Mouse (Mus musculus) kidney, adult 2 months (tissue): ENCODE data around the gene Adprh. TPM values are rescaled to one million over a fixed set of nuclear protein-coding genes. Genes with fewer than 3 reads are reported as not detected.
A peak's percentile ranks its signal among the peaks of the same experiment; 100 is the strongest.

ENCODE experiments used
- DNase-seq: peaks from one replicate; pipeline ENCODE4 v3.0.0; 2021
- H3K27ac ChIP-seq: fragments of 200-500 bp; 2 replicates; pipeline ENCODE4 v1.5.1; 2012; ENCODE audit warnings: low read depth, low read length, control low read depth, inconsistent platforms; ENCODE audit not compliant: insufficient read depth
- H3K27me3 ChIP-seq: fragments of 200-500 bp; replicated peaks from 2 replicates; pipeline ENCODE4 v1.6.1; 2012; ENCODE audit warnings: mild to moderate bottlenecking, moderate library complexity, low read length, inconsistent platforms; ENCODE audit not compliant: control insufficient read depth, insufficient read depth
- H3K36me3 ChIP-seq: fragments of 200-500 bp; 2 replicates; pipeline ENCODE4 v1.6.1; 2012; ENCODE audit warnings: mild to moderate bottlenecking, moderate library complexity, low read length, inconsistent platforms; ENCODE audit not compliant: control insufficient read depth, insufficient read depth
- H3K4me1 ChIP-seq: fragments of 200-500 bp; 2 replicates; pipeline ENCODE4 v1.6.1; 2011; ENCODE audit warnings: low read length; ENCODE audit not compliant: control insufficient read depth, insufficient read depth
- H3K4me3 ChIP-seq: fragments of 200-500 bp; 2 replicates; pipeline ENCODE4 v1.5.1; 2011; ENCODE audit warnings: mild to moderate bottlenecking, low read depth, low read length, control low read depth; ENCODE audit not compliant: insufficient read depth
- CTCF ChIP-seq: fragments of 200-500 bp; conservative IDR thresholded peaks from 2 replicates; pipeline ENCODE4 v1.5.1; 2011; ENCODE audit warnings: low read depth, mild to moderate bottlenecking, control low read depth, low read length, moderate library complexity, mixed read lengths; ENCODE audit not compliant: insufficient read depth, insufficient read length
- POLR2A ChIP-seq: fragments of 200-500 bp; IDR thresholded peaks from one replicate; pipeline ENCODE4 v1.6.1; 2011; ENCODE audit warnings: low read depth, low read length, control low read depth
- WGBS: fragments of 180-500 bp; shearing (Covaris S2); methylation state at CpG from one replicate; pipeline ENCODE4 v1.1.7; 2018; 5-methylcytosine and 5-hydroxymethylcytosine counted together
- polyA plus RNA-seq: library from polyadenylated mRNA; depleted of rRNA; stranded (reverse); fragments of >200 nt; gene quantifications from 2 replicates; pipeline ENCODE4 v1.2.3, GENCODE M21; 2012; rRNA removed

The Adprh gene
- polyA plus RNA-seq, result 20.4 and 20.9 TPM in 2 replicates

DNA sequence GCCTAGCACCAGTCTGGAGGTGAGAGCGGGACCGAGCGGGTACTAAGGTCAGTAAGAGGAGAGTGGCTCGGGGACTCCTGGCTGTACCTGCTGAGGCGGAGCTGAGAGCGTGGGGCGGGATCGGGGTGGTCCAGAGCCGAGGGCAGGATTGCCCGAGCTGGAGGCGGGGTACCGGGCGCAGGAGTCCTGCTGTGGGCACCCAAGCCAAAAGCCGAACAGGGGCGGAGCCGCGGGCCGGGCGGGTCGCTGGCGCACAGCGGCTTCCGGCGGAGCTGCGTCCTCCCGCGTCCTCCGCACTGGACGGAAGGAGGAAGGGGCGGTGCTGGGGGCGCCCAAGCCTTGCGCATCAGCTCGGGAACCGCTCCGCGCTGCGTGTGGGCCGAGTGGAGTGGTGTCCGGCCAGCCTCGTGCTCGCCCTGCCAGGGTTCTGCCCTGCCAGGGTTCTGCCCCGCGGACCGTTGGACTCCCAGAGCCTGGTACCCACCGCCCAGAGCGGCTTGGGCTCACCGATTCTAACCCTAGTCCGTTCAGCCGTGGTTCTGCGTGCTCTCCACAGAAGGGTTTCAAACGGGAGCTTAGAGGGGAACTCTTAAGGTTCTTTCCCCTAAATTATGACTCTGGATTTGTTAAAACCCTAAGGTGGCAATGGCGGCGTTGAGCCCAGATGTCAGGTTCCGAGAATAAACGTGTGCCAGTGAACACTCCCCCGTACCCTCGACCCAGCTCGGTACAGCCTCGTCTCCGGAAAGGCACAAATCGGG is at the start of gene Adprh:
Adprh (minus strand) TSS at position 262 of the 761 bp plus-strand sequence.
- Histone ChIP-seq H3K27me3 (no peaks in the 10 kb centered on the region), H3K36me3 (no peaks in the 10 kb centered on the region), H3K4me1 (no peaks in the 10 kb centered on the region), H3K27ac (peak within 1 kb of the TSS; percentile 96), H3K4me3 (peak within 1 kb of the TSS; percentile 84)
- TF ChIP-seq CTCF, result no peak
- peak; percentile 97 for TF ChIP-seq POLR2A
- WGBS, result under 1% methylated on average over 55 of the region's 61 CpGs
- peak; percentile 98 for DNase-seq

DNA sequence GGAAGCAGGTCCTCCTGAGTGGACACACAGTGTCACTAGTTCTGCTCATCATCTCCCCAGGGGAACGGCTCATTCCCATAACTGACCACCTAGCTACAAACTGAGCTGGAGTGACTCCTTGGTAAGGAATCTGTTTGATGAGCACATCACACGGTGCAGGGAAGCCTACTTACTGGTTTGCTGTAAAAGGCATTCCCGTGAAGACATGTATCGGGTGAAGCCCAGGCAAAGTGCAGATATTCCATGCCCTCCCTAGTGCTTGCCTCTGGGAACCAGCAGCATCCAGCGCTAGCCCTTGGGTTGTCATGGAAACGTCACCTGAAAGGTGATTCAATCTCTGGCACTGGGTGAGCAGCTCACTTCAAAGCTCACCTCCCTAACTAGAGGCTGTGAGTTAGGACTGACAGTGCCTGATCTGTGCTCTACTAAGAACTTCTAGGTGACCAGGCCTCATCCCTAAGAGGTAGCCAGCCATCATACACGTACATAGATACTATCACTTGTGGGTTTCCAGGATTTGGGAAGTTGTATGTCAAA is 44.2 kb upstream of the Adprh start:
- whole genome bisulfite sequencing, result 76% methylated on average over 7 of the region's 7 CpGs
- no peaks in the 10 kb centered on the region for H3K27me3 ChIP-seq

DNA sequence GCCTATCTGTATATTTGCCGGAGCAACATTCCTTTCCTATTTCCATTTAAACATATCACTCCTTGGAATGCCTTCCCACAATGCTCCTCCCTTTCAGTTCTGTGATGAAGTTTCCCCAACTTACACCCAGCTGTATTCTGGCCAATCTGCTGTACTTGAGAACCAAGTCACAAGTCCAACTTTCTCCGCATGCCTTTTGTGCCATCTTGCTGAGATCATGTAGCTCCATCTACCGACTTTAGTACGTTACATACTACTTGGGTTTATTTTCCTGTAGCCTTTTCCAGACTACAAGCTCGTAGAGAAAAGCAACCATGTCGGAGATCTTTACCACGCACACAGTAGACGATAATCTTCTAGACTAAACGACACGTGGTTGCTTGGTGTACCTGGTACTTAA is 41.4 kb upstream of the Adprh start:
- Histone ChIP-seq H3K36me3 (peaks cover 1% of the 10 kb centered on the region; the same call in 1 of the 2 replicates), H3K27me3 (no peaks in the 10 kb centered on the region), H3K4me1 (no peaks in the 10 kb centered on the region), H3K27ac (no peak overlapping the region), H3K4me3 (no peak overlapping the region)
- 76% methylated on average over 10 of the region's 10 CpGs for WGBS
- peak; percentile 28 for DNase-seq
- no peak for TF ChIP-seq CTCF
- TF ChIP-seq POLR2A, result no peak

More for the DNA sequence above, 44.2 kb upstream of the Adprh start:
- DNase-seq, result no peak
- H3K27ac ChIP-seq, result no peak overlapping the region
- TF ChIP-seq POLR2A (no peak), CTCF (no peak)
- no peaks in the 10 kb centered on the region for H3K4me1 ChIP-seq
- peaks cover 4% of the 10 kb centered on the region; the same call in 1 of the 2 replicates for H3K36me3 ChIP-seq
- no peak overlapping the region for H3K4me3 ChIP-seq

DNA sequence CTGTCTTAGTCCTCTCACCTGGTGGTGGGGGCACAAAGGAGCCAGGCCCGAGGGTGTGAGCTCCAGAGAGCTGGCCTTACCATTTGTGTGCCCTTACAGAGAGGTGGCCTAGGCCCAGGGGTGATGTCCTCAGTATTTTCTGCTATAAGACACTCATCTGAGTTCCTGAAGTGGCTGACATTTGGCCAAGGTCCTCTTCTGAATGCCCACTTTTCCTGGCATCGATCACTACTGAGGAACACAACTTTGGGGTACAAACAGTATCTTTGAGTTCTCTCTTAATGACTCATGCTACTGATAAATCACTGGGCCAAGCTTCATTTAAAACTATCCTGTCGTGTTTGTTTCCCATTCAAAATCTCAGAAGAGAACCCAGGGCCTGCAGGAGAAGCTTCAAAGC is 40.0 kb upstream of the Adprh start:
- TF ChIP-seq POLR2A (no peak), CTCF (no peak)
- no peak overlapping the region for H3K4me3 ChIP-seq
- no peaks in the 10 kb centered on the region for H3K4me1 ChIP-seq
- H3K36me3 ChIP-seq, result peaks cover 1% of the 10 kb centered on the region; the same call in 1 of the 2 replicates
- H3K27me3 ChIP-seq, result no peaks in the 10 kb centered on the region
- DNase-seq, result no peak
- no peak overlapping the region for H3K27ac ChIP-seq
- WGBS, result 89% methylated on average over 3 of the region's 3 CpGs

DNA sequence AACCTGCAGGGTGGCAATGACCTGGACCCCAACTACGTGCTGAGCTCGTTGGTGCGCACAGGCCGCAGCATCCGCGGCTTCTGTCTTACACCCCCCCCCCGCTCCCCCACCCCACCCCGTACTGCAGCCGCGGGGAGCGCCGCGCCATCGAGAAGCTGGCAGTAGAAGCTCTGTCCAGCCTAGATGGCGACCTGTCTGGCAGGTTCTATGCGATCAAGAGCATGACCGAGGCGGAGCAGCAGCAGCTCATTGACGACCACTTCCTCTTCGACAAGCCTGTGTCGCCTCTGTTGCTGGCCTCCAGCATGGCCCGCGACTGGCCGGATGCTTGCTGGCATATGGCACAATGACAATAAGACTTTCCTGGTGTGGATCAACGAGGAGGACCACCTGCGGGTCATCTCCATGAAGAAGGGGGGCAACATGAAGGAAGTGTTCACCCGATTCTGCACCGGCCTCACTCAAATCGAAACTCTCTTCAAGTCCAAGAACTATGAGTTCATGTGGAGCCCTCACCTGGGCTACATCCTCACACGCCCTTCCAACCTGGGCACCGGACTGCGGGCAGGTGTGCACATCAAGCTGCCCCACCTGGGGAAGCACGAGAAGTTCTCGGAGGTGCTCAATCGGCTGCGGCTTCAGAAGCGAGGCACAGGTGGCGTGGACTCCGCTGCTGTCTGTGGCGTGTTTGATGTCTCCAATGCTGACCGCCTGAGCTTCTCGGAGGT is 31.2 kb upstream of the Adprh start:
- DNase-seq, result no peak
- H3K4me3 ChIP-seq, result peak overlapping the region; percentile 38
- 20% methylated on average over 42 of the region's 42 CpGs for WGBS
- no peak overlapping the region for H3K27ac ChIP-seq
- no peaks in the 10 kb centered on the region for H3K4me1 ChIP-seq
- no peaks in the 10 kb centered on the region for H3K27me3 ChIP-seq
- H3K36me3 ChIP-seq, result no peaks in the 10 kb centered on the region
- TF ChIP-seq CTCF (no peak), POLR2A (no peak)

DNA sequence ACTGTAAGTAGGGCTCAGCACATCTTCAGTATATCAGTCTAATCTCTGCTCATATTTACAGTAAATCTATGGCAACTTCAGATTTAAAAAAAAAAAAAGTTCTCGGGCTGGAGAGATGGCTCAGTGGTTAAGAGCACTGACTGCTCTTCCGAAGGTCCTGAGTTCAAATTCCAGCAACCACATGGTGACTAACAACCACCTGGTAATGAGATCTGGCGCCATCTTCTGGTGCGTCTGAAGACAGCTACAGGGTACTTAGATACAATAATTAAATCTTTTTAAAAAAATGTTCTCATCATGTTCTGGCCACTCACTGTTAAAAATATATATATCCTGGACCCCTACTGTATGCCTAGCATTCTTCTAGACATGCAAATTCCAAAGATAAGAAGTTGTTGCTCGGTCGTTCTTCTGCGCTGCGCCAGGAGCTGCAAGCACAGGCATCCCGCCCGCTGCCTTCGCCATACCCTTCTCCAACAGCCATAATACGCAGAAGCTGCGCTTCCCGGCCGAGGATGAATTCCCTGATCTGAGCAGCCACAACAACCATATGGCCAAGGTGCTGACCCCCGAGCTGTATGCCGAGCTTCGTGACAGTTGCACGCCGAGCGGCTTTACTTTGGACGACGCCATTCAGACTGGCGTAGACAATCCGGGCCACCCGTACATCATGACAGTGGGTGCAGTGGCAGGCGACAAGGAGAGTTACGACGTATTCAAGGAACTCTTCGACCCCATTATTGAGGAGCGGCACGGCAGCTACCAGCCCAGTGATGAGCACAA is 30.5 kb upstream of the Adprh start:
- Histone ChIP-seq H3K4me1 (no peaks in the 10 kb centered on the region), H3K27me3 (no peaks in the 10 kb centered on the region), H3K27ac (no peak overlapping the region), H3K36me3 (no peaks in the 10 kb centered on the region), H3K4me3 (peak overlapping the region; percentile 38)
- WGBS, result 17% methylated on average over 32 of the region's 32 CpGs
- peak; percentile 40; the same call in 1 of the 2 replicates for TF ChIP-seq CTCF
- no peak for TF ChIP-seq POLR2A
- peak; percentile 48 for DNase-seq
